Mouse (Mus musculus): ENCODE results near the gene Srm. TPM values are rescaled to one million over a fixed set of nuclear protein-coding genes. Genes with fewer than 3 reads are reported as not detected.
A peak's percentile ranks its signal among the peaks of the same experiment; 100 is the strongest.

Srm gene
- polyA plus RNA-seq, 1 experiment, result 143 TPM

DNA sequence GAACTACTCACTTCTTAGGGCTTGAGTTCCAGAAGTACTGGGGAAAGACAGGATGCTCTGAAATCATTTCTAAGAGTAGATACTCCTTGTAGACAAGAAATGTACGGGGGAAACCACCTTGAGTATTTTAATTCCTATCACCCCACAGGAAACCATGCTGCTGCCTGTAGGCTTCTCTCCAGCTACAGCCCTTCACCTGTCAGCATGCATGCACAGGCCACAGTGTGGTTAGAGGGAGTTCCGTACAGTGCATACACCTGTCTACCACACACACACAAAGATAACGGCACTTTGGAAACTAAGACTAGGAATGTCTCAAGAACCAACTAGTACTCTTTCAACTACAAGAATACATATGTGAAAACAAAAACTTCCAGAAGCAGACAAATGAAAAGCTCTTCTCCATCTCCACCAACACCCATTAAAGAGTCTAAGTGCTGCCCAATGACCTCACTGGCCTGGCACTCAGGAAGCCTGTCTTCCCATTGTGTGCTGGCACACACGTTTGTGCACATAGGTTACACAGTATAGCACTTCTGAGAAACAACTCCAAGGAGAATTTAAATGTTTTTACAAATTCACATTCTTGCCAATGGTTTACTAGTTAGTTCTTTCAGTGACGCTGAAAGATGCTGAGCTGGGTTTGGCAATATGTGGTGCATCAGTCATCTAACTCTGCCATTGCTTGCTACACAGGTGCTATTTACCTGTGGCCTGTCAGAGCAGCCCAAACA lies 19.5 kb downstream of the Srm start:
- TF ChIP-seq CTCF (IDR thresholded peaks at IDR 0.05; ENCODE audit: low read depth, low read length), result no peak
- TF ChIP-seq EP300 (IDR thresholded peaks at IDR 0.05; ENCODE audit: insufficient read depth, low read depth, low read length), result no peak
- TF ChIP-seq POLR2A (IDR thresholded peaks at IDR 0.05; ENCODE audit: insufficient read depth, low read length), result no peak
- H3K27ac ChIP-seq (ENCODE audit: insufficient read depth, low read length), result no peak overlapping the region
- H3K4me3 ChIP-seq (ENCODE audit: low read depth, low read length), result no peak overlapping the region
- H3K9me3 ChIP-seq (replicated peaks; ENCODE audit: control insufficient read depth, insufficient read depth, low read length, poor library complexity, severe bottlenecking), result no peaks in the 10 kb centered on the region
- H3K36me3 ChIP-seq (ENCODE audit: control insufficient read depth, insufficient read depth, low read length, poor library complexity, severe bottlenecking), result peaks cover 24% of the 10 kb centered on the region
- H3K9ac ChIP-seq (ENCODE audit: low read depth, poor library complexity, severe bottlenecking), result no peak overlapping the region
- peaks cover 2% of the 10 kb centered on the region for H3K4me1 ChIP-seq (ENCODE audit: control insufficient read depth, insufficient read depth, low read length)
- H3K27me3 ChIP-seq (ENCODE audit: control insufficient read depth, insufficient read depth, low read length, poor library complexity, severe bottlenecking), result no peaks in the 10 kb centered on the region

DNA sequence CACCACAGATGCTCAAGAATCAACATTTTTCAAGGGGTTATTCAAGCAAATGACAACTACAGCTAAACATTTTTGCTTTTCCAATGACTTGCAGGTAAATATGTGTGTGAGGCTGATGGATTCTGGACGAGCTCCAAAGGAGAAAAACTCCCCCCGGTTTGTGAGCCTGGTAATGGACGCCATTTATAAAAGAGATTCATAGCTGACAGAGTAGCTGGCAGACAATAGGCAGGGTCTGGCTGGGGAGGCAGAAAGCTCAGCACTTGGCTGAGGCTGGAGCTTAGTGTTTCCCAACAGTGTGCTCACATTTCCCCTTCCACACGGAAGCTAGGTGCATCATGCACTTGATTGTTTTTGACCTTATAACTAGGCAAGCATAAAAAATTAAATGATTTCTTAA lies 21.3 kb downstream of the Srm start:
- H3K27me3 ChIP-seq (ENCODE audit: control insufficient read depth, insufficient read depth, low read length, poor library complexity, severe bottlenecking), result no peaks in the 10 kb centered on the region
- H3K9me3 ChIP-seq (replicated peaks; ENCODE audit: control insufficient read depth, insufficient read depth, low read length, poor library complexity, severe bottlenecking), result no peaks in the 10 kb centered on the region
- H3K9ac ChIP-seq (ENCODE audit: low read depth, poor library complexity, severe bottlenecking), result no peak overlapping the region
- peaks cover 2% of the 10 kb centered on the region for H3K4me1 ChIP-seq (ENCODE audit: control insufficient read depth, insufficient read depth, low read length)
- H3K36me3 ChIP-seq (ENCODE audit: control insufficient read depth, insufficient read depth, low read length, poor library complexity, severe bottlenecking), result peaks cover 39% of the 10 kb centered on the region
- H3K4me3 ChIP-seq (ENCODE audit: low read depth, low read length), result no peak overlapping the region
- TF ChIP-seq EP300 (IDR thresholded peaks at IDR 0.05; ENCODE audit: insufficient read depth, low read depth, low read length) (no peak), POLR2A (IDR thresholded peaks at IDR 0.05; ENCODE audit: insufficient read depth, low read length) (no peak), CTCF (IDR thresholded peaks at IDR 0.05; ENCODE audit: low read depth, low read length) (no peak)
- H3K27ac ChIP-seq (ENCODE audit: insufficient read depth, low read length), result no peak overlapping the region

DNA sequence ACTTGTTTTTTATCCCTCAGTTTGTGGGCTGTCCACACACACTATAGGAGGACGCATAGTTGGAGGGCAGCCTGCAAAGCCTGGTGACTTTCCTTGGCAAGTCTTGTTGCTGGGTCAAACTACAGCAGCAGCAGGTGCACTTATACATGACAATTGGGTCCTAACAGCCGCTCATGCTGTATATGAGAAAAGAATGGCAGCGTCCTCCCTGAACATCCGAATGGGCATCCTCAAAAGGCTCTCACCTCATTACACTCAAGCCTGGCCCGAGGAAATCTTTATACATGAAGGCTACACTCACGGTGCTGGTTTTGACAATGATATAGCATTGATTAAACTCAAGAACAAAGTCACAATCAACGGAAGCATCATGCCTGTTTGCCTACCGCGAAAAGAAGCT lies 22.4 kb downstream of the Srm start:
- H3K27me3 ChIP-seq (ENCODE audit: control insufficient read depth, insufficient read depth, low read length, poor library complexity, severe bottlenecking), result no peaks in the 10 kb centered on the region
- no peak overlapping the region for H3K4me3 ChIP-seq (ENCODE audit: low read depth, low read length)
- H3K4me1 ChIP-seq (ENCODE audit: control insufficient read depth, insufficient read depth, low read length), result peaks cover 2% of the 10 kb centered on the region
- H3K9me3 ChIP-seq (replicated peaks; ENCODE audit: control insufficient read depth, insufficient read depth, low read length, poor library complexity, severe bottlenecking), result no peaks in the 10 kb centered on the region
- H3K36me3 ChIP-seq (ENCODE audit: control insufficient read depth, insufficient read depth, low read length, poor library complexity, severe bottlenecking), result peaks cover 47% of the 10 kb centered on the region
- H3K9ac ChIP-seq (ENCODE audit: low read depth, poor library complexity, severe bottlenecking), result no peak overlapping the region
- peak overlapping the region; percentile 15; the same call in 1 of the 2 replicates for H3K27ac ChIP-seq (ENCODE audit: insufficient read depth, low read length)
- TF ChIP-seq POLR2A (IDR thresholded peaks at IDR 0.05; ENCODE audit: insufficient read depth, low read length), result no peak
- TF ChIP-seq CTCF (IDR thresholded peaks at IDR 0.05; ENCODE audit: low read depth, low read length), result no peak
- no peak for TF ChIP-seq EP300 (IDR thresholded peaks at IDR 0.05; ENCODE audit: insufficient read depth, low read depth, low read length)

DNA sequence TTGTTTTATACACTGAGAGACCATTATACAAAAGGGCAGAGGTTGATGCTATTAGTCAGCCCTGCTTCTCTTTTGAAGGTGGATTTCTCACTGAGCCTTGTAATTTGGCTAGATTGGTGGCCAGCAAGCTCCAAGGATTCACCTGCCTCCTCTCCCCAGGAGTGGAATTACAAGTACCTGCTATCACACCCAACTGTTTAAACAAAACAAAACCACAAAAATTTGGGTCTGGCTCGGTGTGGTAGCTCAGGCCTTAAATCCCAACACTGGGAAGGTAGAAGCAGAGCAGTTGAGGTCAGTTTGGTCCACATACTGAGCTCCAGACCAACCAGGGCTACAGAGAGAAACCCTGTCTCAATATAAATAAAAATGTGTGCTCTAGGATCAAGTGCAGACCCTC lies 28.5 kb downstream of the Srm start:
- H3K9ac ChIP-seq (ENCODE audit: low read depth, poor library complexity, severe bottlenecking), result no peak overlapping the region
- no peaks in the 10 kb centered on the region for H3K4me1 ChIP-seq (ENCODE audit: control insufficient read depth, insufficient read depth, low read length)
- no peak overlapping the region for H3K27ac ChIP-seq (ENCODE audit: insufficient read depth, low read length)
- no peak overlapping the region for H3K4me3 ChIP-seq (ENCODE audit: low read depth, low read length)
- TF ChIP-seq CTCF (IDR thresholded peaks at IDR 0.05; ENCODE audit: low read depth, low read length) (no peak), POLR2A (IDR thresholded peaks at IDR 0.05; ENCODE audit: insufficient read depth, low read length) (no peak), EP300 (IDR thresholded peaks at IDR 0.05; ENCODE audit: insufficient read depth, low read depth, low read length) (no peak)
- H3K27me3 ChIP-seq (ENCODE audit: control insufficient read depth, insufficient read depth, low read length, poor library complexity, severe bottlenecking), result no peaks in the 10 kb centered on the region
- peaks cover 94% of the 10 kb centered on the region for H3K36me3 ChIP-seq (ENCODE audit: control insufficient read depth, insufficient read depth, low read length, poor library complexity, severe bottlenecking)
- no peaks in the 10 kb centered on the region for H3K9me3 ChIP-seq (replicated peaks; ENCODE audit: control insufficient read depth, insufficient read depth, low read length, poor library complexity, severe bottlenecking)

DNA sequence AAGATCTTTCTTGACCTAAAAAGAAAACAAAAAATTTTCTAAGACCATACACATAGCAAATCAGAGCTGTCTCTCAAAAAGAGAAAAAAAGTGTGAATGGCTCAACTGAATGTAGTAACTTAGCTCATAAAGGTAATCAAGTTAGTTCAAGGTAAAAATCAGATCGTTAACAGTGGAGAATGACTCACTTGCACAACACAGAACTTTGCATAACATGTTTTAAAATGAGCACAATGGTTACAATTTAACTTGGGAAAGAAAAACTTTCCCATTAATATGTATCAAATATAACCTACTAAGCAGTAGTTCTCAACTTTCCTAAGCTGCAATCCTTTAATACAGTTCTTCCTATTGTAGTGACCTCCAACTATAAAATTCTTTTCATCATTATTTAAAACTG lies 29.4 kb downstream of the Srm start:
- no peak overlapping the region; the same call in 1 of the 2 replicates for H3K27ac ChIP-seq (ENCODE audit: insufficient read depth, low read length)
- H3K9ac ChIP-seq (ENCODE audit: low read depth, poor library complexity, severe bottlenecking), result no peak overlapping the region
- H3K4me3 ChIP-seq (ENCODE audit: low read depth, low read length), result no peak overlapping the region
- H3K9me3 ChIP-seq (replicated peaks; ENCODE audit: control insufficient read depth, insufficient read depth, low read length, poor library complexity, severe bottlenecking), result no peaks in the 10 kb centered on the region
- peaks cover 89% of the 10 kb centered on the region for H3K36me3 ChIP-seq (ENCODE audit: control insufficient read depth, insufficient read depth, low read length, poor library complexity, severe bottlenecking)
- H3K4me1 ChIP-seq (ENCODE audit: control insufficient read depth, insufficient read depth, low read length), result no peaks in the 10 kb centered on the region
- no peaks in the 10 kb centered on the region for H3K27me3 ChIP-seq (ENCODE audit: control insufficient read depth, insufficient read depth, low read length, poor library complexity, severe bottlenecking)
- TF ChIP-seq EP300 (IDR thresholded peaks at IDR 0.05; ENCODE audit: insufficient read depth, low read depth, low read length) (no peak), POLR2A (IDR thresholded peaks at IDR 0.05; ENCODE audit: insufficient read depth, low read length) (no peak), CTCF (IDR thresholded peaks at IDR 0.05; ENCODE audit: low read depth, low read length) (no peak)

DNA sequence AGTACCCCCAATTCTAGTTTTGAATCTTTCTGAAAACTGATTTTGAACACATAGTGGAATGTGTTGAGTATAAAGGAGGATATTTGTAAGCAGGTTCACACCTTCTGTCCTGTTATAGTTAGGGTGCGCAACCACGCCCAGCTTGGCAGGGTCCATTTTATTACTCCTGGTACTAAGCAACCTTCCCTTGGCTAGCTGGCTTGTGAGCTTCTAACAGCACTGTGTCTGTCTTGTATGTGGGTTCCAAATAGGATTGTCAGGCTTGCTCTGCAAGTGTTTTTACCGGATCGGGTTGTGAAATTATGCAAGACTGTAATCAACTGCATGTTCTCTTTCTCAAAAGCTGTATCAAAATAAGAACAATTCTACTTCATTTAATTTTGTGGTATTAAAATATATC lies 31.2 kb downstream of the Srm start:
- H3K4me1 ChIP-seq (ENCODE audit: control insufficient read depth, insufficient read depth, low read length), result no peaks in the 10 kb centered on the region
- no peak overlapping the region; the same call in 1 of the 2 replicates for H3K4me3 ChIP-seq (ENCODE audit: low read depth, low read length)
- H3K9ac ChIP-seq (ENCODE audit: low read depth, poor library complexity, severe bottlenecking), result no peak overlapping the region
- no peaks in the 10 kb centered on the region for H3K27me3 ChIP-seq (ENCODE audit: control insufficient read depth, insufficient read depth, low read length, poor library complexity, severe bottlenecking)
- TF ChIP-seq CTCF (IDR thresholded peaks at IDR 0.05; ENCODE audit: low read depth, low read length), result no peak
- no peak for TF ChIP-seq POLR2A (IDR thresholded peaks at IDR 0.05; ENCODE audit: insufficient read depth, low read length)
- no peak for TF ChIP-seq EP300 (IDR thresholded peaks at IDR 0.05; ENCODE audit: insufficient read depth, low read depth, low read length)
- H3K9me3 ChIP-seq (replicated peaks; ENCODE audit: control insufficient read depth, insufficient read depth, low read length, poor library complexity, severe bottlenecking), result no peaks in the 10 kb centered on the region
- H3K27ac ChIP-seq (ENCODE audit: insufficient read depth, low read length), result no peak overlapping the region
- H3K36me3 ChIP-seq (ENCODE audit: control insufficient read depth, insufficient read depth, low read length, poor library complexity, severe bottlenecking), result peaks cover 73% of the 10 kb centered on the region

Measured in ES-Bruce4 (cell line).